Mouse (Mus musculus): ENCODE measurements at regions not wholly inside any gene's neighbourhood (a gene's known extent, or its start where the extent isn't known, plus 50 kb on each side); places are given as distances from the start of the nearest gene placed in this dataset.

DNA sequence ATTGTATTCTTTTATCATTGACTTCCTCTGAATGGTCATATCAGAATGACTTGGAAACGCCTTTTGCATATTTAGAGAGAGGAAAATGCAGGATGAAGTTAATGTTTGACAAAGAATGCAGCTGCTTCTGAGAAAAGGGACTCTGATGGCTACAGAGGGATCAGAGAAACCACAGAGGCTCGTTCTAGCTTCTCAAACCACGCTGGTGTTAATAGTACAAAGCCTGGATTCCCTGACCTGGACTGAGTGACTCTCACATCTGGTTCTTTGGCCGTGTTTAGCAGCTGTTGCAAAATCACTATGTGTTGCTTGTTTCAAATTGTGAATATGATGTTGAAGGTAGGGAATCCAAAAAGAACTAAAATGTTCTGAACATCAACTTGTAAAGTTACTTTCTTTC is 91.5 kb upstream of the Rgs17 start:
- H3K27me3 ChIP-seq (replicated peaks): no peaks in the 10 kb centered on the region
- no peaks in the 10 kb centered on the region for H3K36me3 ChIP-seq (replicated peaks; ENCODE audit: low read length)
- TF ChIP-seq GATA1 (IDR thresholded peaks at IDR 0.05; ENCODE audit: borderline replicate concordance, low read length) (no peak), FLI1 (IDR thresholded peaks at IDR 0.05; ENCODE audit: low read length) (no peak)
- no peaks in the 10 kb centered on the region for H3K9me3 ChIP-seq
- no peaks in the 10 kb centered on the region for H3K4me1 ChIP-seq
- H3K4me3 ChIP-seq (replicated peaks): no peak overlapping the region

DNA sequence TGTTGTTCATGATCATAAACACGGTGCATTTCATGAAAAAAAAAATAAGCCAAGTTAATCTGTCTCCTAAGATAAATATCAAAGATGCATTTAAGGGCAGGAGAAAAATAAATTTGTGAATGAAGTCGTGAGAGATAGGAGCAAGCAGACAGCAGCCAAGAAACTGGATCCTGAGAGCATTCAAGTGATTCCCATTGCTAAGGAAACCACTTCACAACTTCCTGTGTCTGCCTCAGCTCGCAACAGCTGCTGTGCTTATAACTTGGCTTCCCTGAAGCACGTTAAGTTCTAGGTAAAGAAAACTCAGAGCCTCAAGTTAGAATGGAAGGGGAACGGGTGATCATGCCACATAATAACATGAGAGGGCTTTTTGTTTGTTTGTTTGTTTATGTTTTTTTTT is 89.3 kb upstream of the Rgs17 start:
- H3K4me1 ChIP-seq: no peaks in the 10 kb centered on the region
- no peaks in the 10 kb centered on the region for H3K27me3 ChIP-seq (replicated peaks)
- H3K9me3 ChIP-seq: no peaks in the 10 kb centered on the region
- no peak overlapping the region for H3K4me3 ChIP-seq (replicated peaks)
- TF ChIP-seq GATA1 (IDR thresholded peaks at IDR 0.05; ENCODE audit: borderline replicate concordance, low read length): no peak
- TF ChIP-seq FLI1 (IDR thresholded peaks at IDR 0.05; ENCODE audit: low read length): no peak
- H3K36me3 ChIP-seq (replicated peaks; ENCODE audit: low read length): no peaks in the 10 kb centered on the region

DNA sequence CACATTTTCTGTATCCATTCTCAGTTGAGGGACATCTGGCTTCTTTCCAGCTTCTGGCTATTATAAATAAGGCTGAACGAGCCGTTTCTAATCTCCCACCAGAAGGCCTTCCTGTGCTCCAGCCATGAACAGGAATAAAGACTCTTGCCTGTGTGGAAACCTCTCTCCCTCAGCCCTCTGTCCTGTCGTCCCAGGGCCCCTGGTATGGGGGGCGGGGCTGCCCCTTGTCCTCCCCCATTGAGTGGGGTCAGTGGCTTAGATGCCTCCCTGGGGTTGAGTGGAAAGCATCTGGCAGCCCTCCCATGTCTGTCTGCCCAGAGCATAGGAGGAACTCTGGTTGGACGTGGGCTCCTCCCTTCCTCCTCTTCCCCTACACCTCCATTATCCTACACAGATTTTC is 88.8 kb upstream of the Rgs17 start:
- no peaks in the 10 kb centered on the region for H3K4me1 ChIP-seq
- no peaks in the 10 kb centered on the region for H3K36me3 ChIP-seq (replicated peaks; ENCODE audit: low read length)
- no peaks in the 10 kb centered on the region for H3K9me3 ChIP-seq
- H3K27me3 ChIP-seq (replicated peaks): no peaks in the 10 kb centered on the region
- no peak overlapping the region for H3K4me3 ChIP-seq (replicated peaks)
- TF ChIP-seq GATA1 (IDR thresholded peaks at IDR 0.05; ENCODE audit: borderline replicate concordance, low read length) (no peak), FLI1 (IDR thresholded peaks at IDR 0.05; ENCODE audit: low read length) (no peak)

DNA sequence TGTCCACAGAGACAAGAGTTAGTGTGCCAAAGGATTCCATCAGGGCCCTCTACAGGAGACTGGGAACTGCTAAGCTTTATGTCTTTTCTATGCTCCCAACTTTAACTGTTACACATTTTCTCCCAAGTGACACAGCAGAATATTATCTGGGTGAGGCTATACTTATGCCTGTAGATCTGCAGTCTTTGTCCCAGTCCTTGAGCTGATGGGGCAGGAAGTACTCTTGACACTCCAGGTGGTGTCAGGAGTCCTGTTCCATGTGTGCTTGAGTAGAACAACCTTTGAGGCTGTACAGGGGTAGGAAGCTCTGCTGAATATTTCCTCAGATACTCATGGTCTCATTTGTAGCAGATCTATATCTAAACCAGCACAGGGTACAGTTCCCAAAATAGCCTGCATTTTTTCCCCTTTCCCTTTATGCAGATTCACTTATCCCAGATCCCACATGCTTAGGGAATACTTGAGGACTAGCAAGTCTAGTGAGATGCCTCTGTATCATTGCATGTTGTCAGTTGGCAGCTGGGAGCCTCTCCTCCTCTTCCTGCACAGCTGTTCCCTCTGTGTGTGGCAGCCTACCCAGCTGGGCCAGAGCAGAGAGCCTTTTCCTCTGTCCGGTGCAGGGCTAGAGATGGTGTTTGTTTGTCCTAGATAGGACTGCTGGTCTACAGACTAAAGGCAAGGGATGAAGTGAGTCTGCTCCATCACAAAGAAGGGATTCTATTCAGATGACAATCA is 85.2 kb upstream of the Rgs17 start:
- H3K9me3 ChIP-seq: no peaks in the 10 kb centered on the region
- no peak overlapping the region for H3K4me3 ChIP-seq (replicated peaks)
- no peak for TF ChIP-seq FLI1 (IDR thresholded peaks at IDR 0.05; ENCODE audit: low read length)
- no peak for TF ChIP-seq GATA1 (IDR thresholded peaks at IDR 0.05; ENCODE audit: borderline replicate concordance, low read length)
- H3K4me1 ChIP-seq: no peaks in the 10 kb centered on the region
- no peaks in the 10 kb centered on the region for H3K27me3 ChIP-seq (replicated peaks)
- H3K36me3 ChIP-seq (replicated peaks; ENCODE audit: low read length): no peaks in the 10 kb centered on the region

DNA sequence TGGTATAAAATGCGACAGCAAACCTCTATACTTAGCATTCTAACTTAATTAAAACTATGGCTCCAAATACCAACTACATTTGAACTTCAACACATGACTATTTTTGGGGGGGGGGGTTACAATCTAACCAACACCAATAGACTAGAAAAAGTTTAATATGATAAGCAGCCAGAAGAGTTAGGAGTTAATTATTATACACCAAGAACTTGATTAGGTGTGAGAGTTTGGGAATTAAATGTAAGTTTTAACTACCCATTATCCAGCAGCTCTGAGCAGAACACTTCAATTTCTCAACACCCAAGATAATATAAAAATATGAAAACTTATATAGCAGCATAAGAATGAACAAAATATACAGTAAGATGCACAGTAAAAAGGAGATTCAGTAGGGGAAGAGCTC is 59.2 kb upstream of the Rgs17 start:
- H3K4me3 ChIP-seq (replicated peaks): no peak overlapping the region
- TF ChIP-seq GATA1 (IDR thresholded peaks at IDR 0.05; ENCODE audit: borderline replicate concordance, low read length) (no peak), FLI1 (IDR thresholded peaks at IDR 0.05; ENCODE audit: low read length) (no peak)
- no peaks in the 10 kb centered on the region for H3K27me3 ChIP-seq (replicated peaks)
- H3K9me3 ChIP-seq: 0 out of 2 replicates have a peak, but pooled peaks cover under 1% of the 10 kb centered on the region
- no peaks in the 10 kb centered on the region for H3K4me1 ChIP-seq
- H3K36me3 ChIP-seq (replicated peaks; ENCODE audit: low read length): no peaks in the 10 kb centered on the region

DNA sequence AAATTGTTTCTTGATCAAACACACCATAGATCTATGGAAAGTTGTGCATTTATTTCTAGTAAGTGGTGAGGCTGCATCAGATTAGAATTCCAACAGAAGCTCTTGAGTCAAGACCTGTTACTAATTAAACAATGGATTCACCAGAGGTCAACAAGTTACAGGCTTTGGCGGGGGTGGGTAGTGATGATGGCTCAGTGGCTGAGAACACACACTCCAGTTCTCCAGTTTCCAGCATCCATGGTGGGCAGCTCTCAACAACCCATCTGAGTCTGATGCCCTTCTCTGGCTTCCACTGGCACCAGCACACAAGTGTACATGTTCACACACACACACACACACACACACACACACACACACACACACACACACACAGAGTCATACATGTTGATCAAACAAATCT is 56.3 kb upstream of the Rgs17 start:
- Histone ChIP-seq H3K4me3 (replicated peaks) (no peak overlapping the region), H3K36me3 (replicated peaks; ENCODE audit: low read length) (no peaks in the 10 kb centered on the region), H3K27me3 (replicated peaks) (no peaks in the 10 kb centered on the region), H3K9me3 (0 out of 2 replicates have a peak, but pooled peaks cover 3% of the 10 kb centered on the region), H3K4me1 (no peaks in the 10 kb centered on the region)
- TF ChIP-seq GATA1 (IDR thresholded peaks at IDR 0.05; ENCODE audit: borderline replicate concordance, low read length) (no peak), FLI1 (IDR thresholded peaks at IDR 0.05; ENCODE audit: low read length) (no peak)

Data from megakaryocyte, embryonic 14.5 days (primary cell).